Mouse (Mus musculus): Measurements from ENCODE around the gene Ppp4r3a. TPM values are rescaled to one million over a fixed set of nuclear protein-coding genes. Genes with fewer than 3 reads are reported as not detected.

Ppp4r3a gene
- total and polyA plus RNA-seq, 3 experiments = 66.6 to 278 (median 171) TPM

GRCm38 (mm10) chr12:101026518-101026917, 57.0 kb downstream of the Ppp4r3a start:
- ATAC-seq (ENCODE audit: extremely low read depth, insufficient number of reproducible peaks, low FRiP score, poor library complexity, severe bottlenecking) (no peak), DNase-seq (ENCODE audit: low spot score) (no peak)
- H3K4me1 ChIP-seq (ENCODE audit: insufficient read depth, low read depth, low read length) = peaks cover 52% of the 10 kb centered on the region
- H3K36me3 ChIP-seq (replicated peaks) = peaks cover 54% of the 10 kb centered on the region
- no peak overlapping the region; the same call in 1 of the 2 replicates for H3K4me3 ChIP-seq (ENCODE audit: low read depth, low read length)
- TF ChIP-seq GATA1 (IDR thresholded peaks at IDR 0.05; ENCODE audit: borderline replicate concordance, low read length) (no peak), GATA2 (IDR thresholded peaks at IDR 0.05; ENCODE audit: borderline replicate concordance, low read depth, low read length) (no peak), POLR2AphosphoS5 (IDR thresholded peaks at IDR 0.05; ENCODE audit: insufficient replicate concordance, low read depth, low read length) (no peak), TAL1 (conservative IDR thresholded peaks at IDR 0.05; ENCODE audit: low read depth, low read length) (no peak), CTCF (IDR thresholded peaks at IDR 0.05; ENCODE audit: low read depth, low read length) (no peak)
- no peaks in the 10 kb centered on the region for H3K9me3 ChIP-seq (replicated peaks)
- no peaks in the 10 kb centered on the region for H3K27me3 ChIP-seq (ENCODE audit: insufficient read depth, low read length)

GRCm38 (mm10) chr12:101026025-101026424, 57.5 kb downstream of the Ppp4r3a start:
- peaks cover 52% of the 10 kb centered on the region for H3K4me1 ChIP-seq (ENCODE audit: insufficient read depth, low read depth, low read length)
- no peak overlapping the region; the same call in 1 of the 2 replicates for H3K4me3 ChIP-seq (ENCODE audit: low read depth, low read length)
- no peaks in the 10 kb centered on the region for H3K9me3 ChIP-seq (replicated peaks)
- DNase-seq (ENCODE audit: low spot score) (no peak), ATAC-seq (ENCODE audit: extremely low read depth, insufficient number of reproducible peaks, low FRiP score, poor library complexity, severe bottlenecking) (no peak)
- peaks cover 59% of the 10 kb centered on the region for H3K36me3 ChIP-seq (replicated peaks)
- TF ChIP-seq TAL1 (conservative IDR thresholded peaks at IDR 0.05; ENCODE audit: low read depth, low read length) (0 out of 2 replicates have a peak, but pooled peaks have one; percentile 7), GATA2 (IDR thresholded peaks at IDR 0.05; ENCODE audit: borderline replicate concordance, low read depth, low read length) (no peak)
- no peaks in the 10 kb centered on the region for H3K27me3 ChIP-seq (ENCODE audit: insufficient read depth, low read length)

GRCm38 (mm10) chr12:101025379-101025778, 58.1 kb downstream of the Ppp4r3a start:
- H3K4me1 ChIP-seq (ENCODE audit: insufficient read depth, low read depth, low read length) = peaks cover 52% of the 10 kb centered on the region
- TF ChIP-seq POLR2AphosphoS5 (IDR thresholded peaks at IDR 0.05; ENCODE audit: insufficient replicate concordance, low read depth, low read length) = no peak
- TF ChIP-seq GATA1 (IDR thresholded peaks at IDR 0.05; ENCODE audit: borderline replicate concordance, low read length) = no peak
- TF ChIP-seq GATA2 (IDR thresholded peaks at IDR 0.05; ENCODE audit: borderline replicate concordance, low read depth, low read length) = no peak
- no peak for TF ChIP-seq CTCF (IDR thresholded peaks at IDR 0.05; ENCODE audit: low read depth, low read length)
- TF ChIP-seq TAL1 (conservative IDR thresholded peaks at IDR 0.05; ENCODE audit: low read depth, low read length) = no peak
- H3K9me3 ChIP-seq (replicated peaks) = no peaks in the 10 kb centered on the region
- DNase-seq (ENCODE audit: low spot score) (no peak), ATAC-seq (ENCODE audit: extremely low read depth, insufficient number of reproducible peaks, low FRiP score, poor library complexity, severe bottlenecking) (peak; percentile 55)
- H3K27me3 ChIP-seq (ENCODE audit: insufficient read depth, low read length) = no peaks in the 10 kb centered on the region
- peaks cover 65% of the 10 kb centered on the region for H3K36me3 ChIP-seq (replicated peaks)
- H3K4me3 ChIP-seq (ENCODE audit: low read depth, low read length) = peak overlapping the region; percentile 46; the same call in 1 of the 2 replicates

- no peak overlapping the region; the same call in 1 of the 2 replicates for H3K4me3 ChIP-seq (ENCODE audit: low read depth, low read length)
- ATAC-seq (ENCODE audit: extremely low read depth, insufficient number of reproducible peaks, low FRiP score, poor library complexity, severe bottlenecking) = no peak
- peaks cover 71% of the 10 kb centered on the region for H3K36me3 ChIP-seq (replicated peaks)
- no peaks in the 10 kb centered on the region for H3K27me3 ChIP-seq (ENCODE audit: insufficient read depth, low read length)
- TF ChIP-seq GATA1 (IDR thresholded peaks at IDR 0.05; ENCODE audit: borderline replicate concordance, low read length) (no peak), GATA2 (IDR thresholded peaks at IDR 0.05; ENCODE audit: borderline replicate concordance, low read depth, low read length) (no peak)
- peaks cover 50% of the 10 kb centered on the region for H3K4me1 ChIP-seq (ENCODE audit: insufficient read depth, low read depth, low read length)
- DNase-seq (ENCODE audit: low spot score) = no peak
- H3K9me3 ChIP-seq (replicated peaks) = peaks cover under 1% of the 10 kb centered on the region; the same call in 1 of the 2 replicates
Measured at GRCm38 (mm10) chr12:101024824-101025223, 58.7 kb downstream of the Ppp4r3a start.

GRCm38 (mm10) chr12:101023143-101023542, 60.4 kb downstream of the Ppp4r3a start:
- no peak for ATAC-seq (ENCODE audit: extremely low read depth, insufficient number of reproducible peaks, low FRiP score, poor library complexity, severe bottlenecking)
- Histone ChIP-seq H3K4me1 (ENCODE audit: insufficient read depth, low read depth, low read length) (peaks cover 48% of the 10 kb centered on the region), H3K9me3 (replicated peaks) (peaks cover 2% of the 10 kb centered on the region; the same call in 1 of the 2 replicates), H3K27me3 (ENCODE audit: insufficient read depth, low read length) (no peaks in the 10 kb centered on the region), H3K4me3 (ENCODE audit: low read depth, low read length) (no peak overlapping the region), H3K36me3 (replicated peaks) (peaks cover 84% of the 10 kb centered on the region)
- TF ChIP-seq POLR2AphosphoS5 (IDR thresholded peaks at IDR 0.05; ENCODE audit: insufficient replicate concordance, low read depth, low read length) (no peak), TAL1 (conservative IDR thresholded peaks at IDR 0.05; ENCODE audit: low read depth, low read length) (no peak), GATA2 (IDR thresholded peaks at IDR 0.05; ENCODE audit: borderline replicate concordance, low read depth, low read length) (no peak), GATA1 (IDR thresholded peaks at IDR 0.05; ENCODE audit: borderline replicate concordance, low read length) (no peak)
- DNase-seq (ENCODE audit: low spot score) = no peak

- peaks cover 92% of the 10 kb centered on the region for H3K36me3 ChIP-seq (replicated peaks)
- H3K4me3 ChIP-seq (ENCODE audit: low read depth, low read length) = no peak overlapping the region
- TF ChIP-seq TAL1 (conservative IDR thresholded peaks at IDR 0.05; ENCODE audit: low read depth, low read length) = no peak
- TF ChIP-seq GATA1 (IDR thresholded peaks at IDR 0.05; ENCODE audit: borderline replicate concordance, low read length) = no peak
- no peak for TF ChIP-seq CTCF (IDR thresholded peaks at IDR 0.05; ENCODE audit: low read depth, low read length)
- TF ChIP-seq GATA2 (IDR thresholded peaks at IDR 0.05; ENCODE audit: borderline replicate concordance, low read depth, low read length) = no peak
- TF ChIP-seq POLR2AphosphoS5 (IDR thresholded peaks at IDR 0.05; ENCODE audit: insufficient replicate concordance, low read depth, low read length) = no peak
- no peaks in the 10 kb centered on the region for H3K27me3 ChIP-seq (ENCODE audit: insufficient read depth, low read length)
- ATAC-seq (ENCODE audit: extremely low read depth, insufficient number of reproducible peaks, low FRiP score, poor library complexity, severe bottlenecking) (no peak), DNase-seq (ENCODE audit: low spot score) (no peak)
- H3K4me1 ChIP-seq (ENCODE audit: insufficient read depth, low read depth, low read length) = peaks cover 48% of the 10 kb centered on the region
- peaks cover 2% of the 10 kb centered on the region; the same call in 1 of the 2 replicates for H3K9me3 ChIP-seq (replicated peaks)
Measured at GRCm38 (mm10) chr12:101022353-101022752, 61.1 kb downstream of the Ppp4r3a start.
